Mouse (Mus musculus): ENCODE data around the gene Mettl21c. TPM values are rescaled to one million over a fixed set of nuclear protein-coding genes. Genes with fewer than 3 reads are reported as not detected.

The Mettl21c gene
- total and polyA plus RNA-seq, 3 experiments, result 0.44 TPM; not detected in 2

DNA sequence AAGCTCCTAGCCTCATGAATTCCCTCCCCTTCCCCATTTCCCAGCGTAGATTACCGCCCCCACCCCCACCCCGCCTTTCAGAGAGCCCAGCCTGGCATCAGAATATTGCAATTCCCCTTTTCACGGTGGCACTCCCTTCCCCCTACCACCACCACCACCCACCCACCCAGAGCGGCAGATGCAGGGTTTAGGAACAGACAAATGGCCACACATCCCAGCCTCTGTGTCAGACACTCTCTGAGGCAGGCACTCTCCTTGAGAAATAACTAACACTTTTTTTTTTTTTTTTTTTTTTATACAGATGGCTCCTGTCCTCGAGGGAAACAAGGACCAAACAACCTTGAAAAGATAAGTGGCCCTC lies 22.7 kb upstream of the Mettl21c start:
- no peak overlapping the region for H3K4me3 ChIP-seq (ENCODE audit: low read depth, low read length)
- H3K36me3 ChIP-seq (replicated peaks), result no peaks in the 10 kb centered on the region
- ATAC-seq (ENCODE audit: extremely low read depth, insufficient number of reproducible peaks, low FRiP score, poor library complexity, severe bottlenecking) (no peak), DNase-seq (ENCODE audit: low spot score) (no peak)
- H3K9me3 ChIP-seq (replicated peaks), result no peaks in the 10 kb centered on the region
- peaks cover 30% of the 10 kb centered on the region for H3K27me3 ChIP-seq (ENCODE audit: insufficient read depth, low read length)
- TF ChIP-seq CTCF (IDR thresholded peaks at IDR 0.05; ENCODE audit: low read depth, low read length) (no peak), GATA1 (IDR thresholded peaks at IDR 0.05; ENCODE audit: borderline replicate concordance, low read length) (no peak), POLR2AphosphoS5 (IDR thresholded peaks at IDR 0.05; ENCODE audit: insufficient replicate concordance, low read depth, low read length) (no peak), TAL1 (conservative IDR thresholded peaks at IDR 0.05; ENCODE audit: low read depth, low read length) (no peak), GATA2 (IDR thresholded peaks at IDR 0.05; ENCODE audit: borderline replicate concordance, low read depth, low read length) (no peak)
- H3K4me1 ChIP-seq (ENCODE audit: insufficient read depth, low read depth, low read length), result peaks cover 2% of the 10 kb centered on the region

DNA sequence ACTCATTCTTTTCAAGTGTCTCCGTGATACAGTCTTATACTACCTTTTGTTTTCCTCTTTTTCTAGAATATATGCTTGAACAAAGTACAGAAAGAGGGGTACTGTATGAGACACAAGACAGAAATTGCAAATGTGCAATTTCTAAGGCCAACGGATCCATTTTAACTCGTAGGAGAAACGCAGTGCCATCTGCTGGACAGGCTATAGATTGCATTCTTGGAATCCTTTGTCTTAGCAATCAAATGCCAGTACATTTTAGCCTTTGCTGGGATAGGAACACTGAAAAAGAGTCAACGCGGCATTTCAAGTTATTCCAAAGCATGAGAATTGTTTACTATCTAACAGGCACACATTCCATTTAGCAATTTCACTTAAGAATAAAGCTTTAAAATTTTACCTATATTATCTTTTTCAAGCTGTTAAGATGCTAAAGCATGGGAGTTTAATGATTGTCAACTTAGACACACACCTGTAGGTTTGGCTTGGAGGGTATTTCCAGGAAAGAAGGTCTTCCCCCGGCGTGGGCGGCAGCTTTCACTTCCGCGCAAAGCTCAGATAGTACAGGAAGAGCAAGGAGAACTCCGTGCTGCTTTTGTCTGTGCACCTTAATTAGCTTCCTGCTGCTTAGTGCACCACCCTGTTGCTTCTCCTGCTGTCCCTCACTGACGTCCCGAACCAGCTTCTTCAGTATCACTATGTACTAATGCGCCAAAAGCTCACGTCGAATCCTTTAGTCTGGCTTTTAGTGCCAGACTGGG lies 22.1 kb upstream of the Mettl21c start:
- TF ChIP-seq CTCF (IDR thresholded peaks at IDR 0.05; ENCODE audit: low read depth, low read length) (peak; percentile 78; the same call in 1 of the 2 replicates), GATA1 (IDR thresholded peaks at IDR 0.05; ENCODE audit: borderline replicate concordance, low read length) (no peak)
- Histone ChIP-seq H3K4me1 (ENCODE audit: insufficient read depth, low read depth, low read length) (peaks cover 2% of the 10 kb centered on the region), H3K4me3 (ENCODE audit: low read depth, low read length) (no peak overlapping the region; the same call in 1 of the 2 replicates), H3K9me3 (replicated peaks) (no peaks in the 10 kb centered on the region), H3K27me3 (ENCODE audit: insufficient read depth, low read length) (peaks cover 32% of the 10 kb centered on the region), H3K36me3 (replicated peaks) (no peaks in the 10 kb centered on the region)
- ATAC-seq (ENCODE audit: extremely low read depth, insufficient number of reproducible peaks, low FRiP score, poor library complexity, severe bottlenecking) (no peak), DNase-seq (ENCODE audit: low spot score) (peak; percentile 63)

DNA sequence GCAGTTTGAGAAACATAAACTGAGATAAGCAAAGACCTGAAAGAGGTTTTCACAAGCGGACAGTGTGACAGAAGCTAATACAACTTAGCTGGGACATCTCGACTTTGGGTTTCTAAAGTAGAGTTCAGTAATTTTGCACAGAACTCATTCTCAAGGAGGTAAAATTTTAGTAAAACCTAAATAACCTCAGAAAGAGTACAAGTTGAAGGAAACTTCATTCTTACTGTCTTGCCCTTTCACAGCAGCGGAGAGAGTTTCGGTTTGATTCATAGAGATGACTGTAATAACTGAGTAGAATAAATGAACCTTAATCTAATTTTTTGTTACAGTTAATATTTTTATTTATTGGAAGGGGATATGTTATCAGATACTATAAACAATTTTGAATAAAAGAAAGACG lies 13.1 kb upstream of the Mettl21c start:
- no peak for ATAC-seq (ENCODE audit: extremely low read depth, insufficient number of reproducible peaks, low FRiP score, poor library complexity, severe bottlenecking)

DNA sequence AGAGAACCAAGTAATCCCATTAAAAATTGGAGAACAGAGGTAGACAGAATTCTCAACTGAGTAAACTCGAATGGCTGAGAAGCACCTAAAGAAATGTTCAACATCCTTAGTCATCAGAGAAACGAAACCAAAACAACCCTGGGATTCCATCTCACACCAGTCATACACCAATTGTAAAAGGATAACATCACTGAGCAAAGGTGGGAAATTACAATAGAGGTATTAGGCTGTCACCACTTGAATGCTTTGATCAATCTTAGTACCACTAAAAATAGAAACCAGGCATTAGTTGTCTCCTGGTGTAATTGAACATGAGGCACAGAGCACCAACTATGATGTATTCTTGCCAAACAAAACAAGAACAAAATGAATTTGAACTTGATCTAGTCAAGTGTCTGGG lies 12.4 kb upstream of the Mettl21c start:
- ATAC-seq (ENCODE audit: extremely low read depth, insufficient number of reproducible peaks, low FRiP score, poor library complexity, severe bottlenecking), result no peak
- Histone ChIP-seq H3K9me3 (replicated peaks) (no peaks in the 10 kb centered on the region), H3K36me3 (replicated peaks) (no peaks in the 10 kb centered on the region), H3K4me3 (ENCODE audit: low read depth, low read length) (no peak overlapping the region), H3K4me1 (ENCODE audit: insufficient read depth, low read depth, low read length) (no peaks in the 10 kb centered on the region), H3K27me3 (ENCODE audit: insufficient read depth, low read length) (peaks cover 21% of the 10 kb centered on the region)
- DNase-seq (ENCODE audit: low spot score), result no peak
- TF ChIP-seq CTCF (IDR thresholded peaks at IDR 0.05; ENCODE audit: low read depth, low read length), result no peak
- no peak for TF ChIP-seq GATA2 (IDR thresholded peaks at IDR 0.05; ENCODE audit: borderline replicate concordance, low read depth, low read length)
- TF ChIP-seq POLR2AphosphoS5 (IDR thresholded peaks at IDR 0.05; ENCODE audit: insufficient replicate concordance, low read depth, low read length), result no peak
- TF ChIP-seq TAL1 (conservative IDR thresholded peaks at IDR 0.05; ENCODE audit: low read depth, low read length), result no peak
- no peak for TF ChIP-seq GATA1 (IDR thresholded peaks at IDR 0.05; ENCODE audit: borderline replicate concordance, low read length)

More for the DNA sequence above, 13.1 kb upstream of the Mettl21c start:
- H3K9me3 ChIP-seq (replicated peaks), result no peaks in the 10 kb centered on the region
- H3K4me3 ChIP-seq (ENCODE audit: low read depth, low read length), result no peak overlapping the region
- TF ChIP-seq GATA2 (IDR thresholded peaks at IDR 0.05; ENCODE audit: borderline replicate concordance, low read depth, low read length) (no peak), TAL1 (conservative IDR thresholded peaks at IDR 0.05; ENCODE audit: low read depth, low read length) (no peak), CTCF (IDR thresholded peaks at IDR 0.05; ENCODE audit: low read depth, low read length) (no peak), GATA1 (IDR thresholded peaks at IDR 0.05; ENCODE audit: borderline replicate concordance, low read length) (no peak), POLR2AphosphoS5 (IDR thresholded peaks at IDR 0.05; ENCODE audit: insufficient replicate concordance, low read depth, low read length) (no peak)
- H3K4me1 ChIP-seq (ENCODE audit: insufficient read depth, low read depth, low read length), result no peaks in the 10 kb centered on the region
- H3K27me3 ChIP-seq (ENCODE audit: insufficient read depth, low read length), result peaks cover 20% of the 10 kb centered on the region
- no peak for DNase-seq (ENCODE audit: low spot score)
- no peaks in the 10 kb centered on the region for H3K36me3 ChIP-seq (replicated peaks)

DNA sequence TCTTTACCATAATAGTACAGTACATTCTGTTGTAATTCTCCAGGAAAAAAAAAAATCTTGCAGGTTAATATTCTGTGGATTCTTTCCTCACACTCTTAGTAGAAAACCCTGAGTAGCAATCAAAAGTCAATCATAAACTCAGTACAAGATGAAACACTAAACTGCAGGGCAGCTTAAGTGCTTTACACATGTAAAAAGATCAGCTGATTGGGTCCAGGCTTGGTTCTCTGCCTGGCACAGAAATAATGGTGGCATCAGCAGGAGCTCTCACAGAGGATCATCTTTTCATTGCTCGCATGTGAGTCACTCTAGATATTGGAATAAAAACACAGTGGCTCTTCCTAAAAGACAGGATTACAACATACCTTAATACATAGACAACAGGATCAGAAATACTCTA lies 7.8 kb upstream of the Mettl21c start:
- ATAC-seq (ENCODE audit: extremely low read depth, insufficient number of reproducible peaks, low FRiP score, poor library complexity, severe bottlenecking), result no peak
- Histone ChIP-seq H3K4me1 (ENCODE audit: insufficient read depth, low read depth, low read length) (no peaks in the 10 kb centered on the region), H3K36me3 (replicated peaks) (no peaks in the 10 kb centered on the region), H3K9me3 (replicated peaks) (no peaks in the 10 kb centered on the region), H3K27me3 (ENCODE audit: insufficient read depth, low read length) (peaks cover 15% of the 10 kb centered on the region), H3K4me3 (ENCODE audit: low read depth, low read length) (no peak overlapping the region)
- TF ChIP-seq GATA2 (IDR thresholded peaks at IDR 0.05; ENCODE audit: borderline replicate concordance, low read depth, low read length) (no peak), POLR2AphosphoS5 (IDR thresholded peaks at IDR 0.05; ENCODE audit: insufficient replicate concordance, low read depth, low read length) (no peak), GATA1 (IDR thresholded peaks at IDR 0.05; ENCODE audit: borderline replicate concordance, low read length) (no peak), CTCF (IDR thresholded peaks at IDR 0.05; ENCODE audit: low read depth, low read length) (no peak), TAL1 (conservative IDR thresholded peaks at IDR 0.05; ENCODE audit: low read depth, low read length) (no peak)
- DNase-seq (ENCODE audit: low spot score), result no peak

DNA sequence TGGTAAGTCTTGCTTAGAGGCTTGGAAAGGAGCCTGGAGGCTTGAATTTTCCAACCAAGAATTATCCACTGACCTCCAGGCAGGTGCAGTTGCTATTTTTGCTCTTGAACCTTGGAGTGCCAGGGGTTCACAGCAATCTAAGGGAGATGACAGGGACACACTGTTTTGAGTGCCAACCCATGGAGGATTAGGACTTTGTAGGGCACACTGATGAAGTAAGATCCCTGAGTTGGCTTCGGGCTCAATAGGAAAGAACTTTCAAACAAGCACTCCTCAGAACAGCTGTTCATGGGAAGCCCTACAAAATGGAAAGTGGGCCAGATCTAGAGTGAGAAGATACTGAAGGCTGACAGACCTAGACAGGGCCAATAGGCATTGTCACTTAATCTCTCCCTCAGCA lies 2.8 kb upstream of the Mettl21c start:
- Histone ChIP-seq H3K36me3 (replicated peaks) (no peaks in the 10 kb centered on the region), H3K27me3 (ENCODE audit: insufficient read depth, low read length) (peaks cover 31% of the 10 kb centered on the region), H3K9me3 (replicated peaks) (no peaks in the 10 kb centered on the region), H3K4me1 (ENCODE audit: insufficient read depth, low read depth, low read length) (no peaks in the 10 kb centered on the region), H3K4me3 (ENCODE audit: low read depth, low read length) (no peak overlapping the region)
- no peak for ATAC-seq (ENCODE audit: extremely low read depth, insufficient number of reproducible peaks, low FRiP score, poor library complexity, severe bottlenecking)
- TF ChIP-seq TAL1 (conservative IDR thresholded peaks at IDR 0.05; ENCODE audit: low read depth, low read length) (no peak), GATA1 (IDR thresholded peaks at IDR 0.05; ENCODE audit: borderline replicate concordance, low read length) (no peak), CTCF (IDR thresholded peaks at IDR 0.05; ENCODE audit: low read depth, low read length) (no peak), GATA2 (IDR thresholded peaks at IDR 0.05; ENCODE audit: borderline replicate concordance, low read depth, low read length) (no peak), POLR2AphosphoS5 (IDR thresholded peaks at IDR 0.05; ENCODE audit: insufficient replicate concordance, low read depth, low read length) (no peak)
- no peak for DNase-seq (ENCODE audit: low spot score)
